Mouse (Mus musculus) thymus, postnatal 0 days (tissue): Measurements from ENCODE around the gene Hs6st2. TPM values are rescaled to one million over a fixed set of nuclear protein-coding genes. Genes with fewer than 3 reads are reported as not detected.

Experiments
- DNase-seq: peaks from one replicate; pipeline ENCODE4 v3.0.0-alpha.2; 2015; ENCODE audit warnings: low spot score
- polyA plus RNA-seq: library from polyadenylated mRNA; unstranded; fragments of >200 nt; fragmentation: Nextera tagmentation; extraction: Ambion mirVana; gene quantifications from 2 replicates; pipeline ENCODE4 v1.2.1, GENCODE M21; 2015

The Hs6st2 gene
- polyA plus RNA-seq, 1 experiment from 2014 or later, result 0.98 TPM

DNA sequence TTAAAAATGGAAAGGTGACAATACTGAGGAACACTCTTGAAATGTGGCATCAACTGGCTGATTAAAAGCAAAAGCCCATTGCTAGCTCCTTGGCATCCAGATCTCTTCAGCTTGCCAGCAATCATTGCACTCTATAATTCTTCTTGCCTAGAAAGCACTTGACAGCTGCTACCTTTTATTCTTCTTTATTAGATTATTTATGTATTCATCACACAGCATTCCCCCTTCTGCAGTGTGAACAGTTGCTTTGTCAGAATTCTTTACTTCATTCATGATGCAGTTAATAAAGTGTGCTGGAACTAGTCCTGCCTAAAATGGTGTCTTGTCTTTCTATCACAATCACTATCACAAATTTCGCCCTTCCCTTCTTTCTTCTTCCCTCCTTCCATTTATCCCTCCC lies 332.0 kb downstream of the Hs6st2 start:
- DNase-seq, result no peak

DNA sequence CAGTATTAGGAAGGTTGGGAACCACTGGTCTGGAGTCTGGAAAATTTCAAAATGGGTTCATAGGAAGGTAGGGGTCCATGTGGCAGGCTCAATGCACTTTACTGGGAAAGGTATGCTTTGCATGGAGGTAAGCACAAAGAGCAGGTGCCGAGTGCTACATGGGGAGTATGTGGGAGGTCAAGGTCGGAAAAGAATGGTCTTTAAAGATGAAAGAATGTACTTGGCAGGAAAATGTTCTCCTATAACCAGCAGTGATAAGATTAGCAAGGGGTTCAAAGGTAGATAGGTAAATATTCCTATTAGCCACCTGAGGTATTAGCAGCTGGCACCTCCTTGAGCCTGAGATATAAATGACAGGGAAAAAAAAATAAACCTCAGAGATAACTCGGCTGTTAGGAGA lies 338.1 kb downstream of the Hs6st2 start:
- no peak for DNase-seq

Other genes with a start within 250 kb of the Hs6st2 start
- gene Usp26, start 119.4 kb upstream of the Hs6st2 start, polyA plus RNA-seq, result not detected in 2 replicates